In genomic region chr8:56345641-56346420, GRCm38 (mm10) we compare ENCODE assay signal across 30 mouse cellular contexts. TPM values are rescaled to one million over a fixed set of nuclear protein-coding genes. Genes with fewer than 3 reads are reported as not detected.
A peak's percentile ranks its signal among the peaks of the same experiment; 100 is the strongest.
DNase-seq lines count a peak whose midpoint lies in the region; ATAC-seq and TF ChIP-seq lines count a peak whose summit lies in the region.
"Had no signal": no experiment of that assay in that cellular context is flagged by ENCODE, and none has a peak within 500 bp of the region (broad histone marks: within the 10 kb centered on the region; RNA-seq: fewer than 3 reads in every experiment).

No protein-coding gene starts in this region.

- H3K4me2 ChIP-seq in intestine, postnatal 0 days (replicated peaks; ENCODE audit: low read depth), result no peak overlapping the region
- H3K4me2 ChIP-seq: heart, embryonic 12.5 days; hindbrain, embryonic 13.5 days; limb, embryonic 13.5 days; liver, embryonic 13.5 days; midbrain, embryonic 13.5 days had no signal

- no peak for TF ChIP-seq POLR2A in heart, adult 2 months (IDR thresholded peaks at IDR 0.05; ENCODE audit: insufficient read depth, low read depth, low read length)

- no peak for TF ChIP-seq CTCF in heart, adult 2 months (IDR thresholded peaks at IDR 0.05)
- no peak for TF ChIP-seq CTCF in intestine, postnatal 0 days (IDR thresholded peaks at IDR 0.05; ENCODE audit: low read depth)

- no peak for TF ChIP-seq EP300 in heart, adult 2 months (IDR thresholded peaks at IDR 0.05; ENCODE audit: insufficient read depth, low read depth, low read length)

- peak; percentile 84 for ATAC-seq in intestine, postnatal 0 days
- ATAC-seq: forebrain, embryonic 14.5 days; lung, postnatal 0 days; midbrain, embryonic 13.5 days had no signal

- no peaks in the 10 kb centered on the region for H3K79me2 ChIP-seq in heart, adult 2 months (replicated peaks; ENCODE audit: control insufficient read depth, insufficient read depth, low read length)

- no peaks in the 10 kb centered on the region for H3K9me3 ChIP-seq in intestine, postnatal 0 days (ENCODE audit: control insufficient read depth)
- H3K9me3 ChIP-seq: heart, embryonic 12.5 days; hindbrain, embryonic 13.5 days; limb, embryonic 13.5 days; liver, embryonic 13.5 days; megakaryocyte, embryonic 14.5 days; midbrain, embryonic 13.5 days had no signal

- DNase-seq in heart, adult 8-10 months (ENCODE audit: low spot score), result peak; percentile 41
- DNase-seq in heart, adult 2 months, result no peak
- DNase-seq in 3T3-L1 (ENCODE audit: low read depth, low spot score) (peak; percentile 32), NIH3T3 (ENCODE audit: low read depth) (peak; percentile 41)
- no peak for DNase-seq in embryo, embryonic 11 days
- no peak for DNase-seq in left cerebral cortex, postnatal 4 days
- DNase-seq: adrenal gland, postnatal 25 days; cerebellum, adult 8-10 months; cerebellum, postnatal 25 days; heart, postnatal 4 days; kidney, postnatal 10 days; liver, embryonic 13.5 days; lung, adult 18-20 months; lung, postnatal 4 days; retina, postnatal 1 day; right cerebral cortex, postnatal 14 days; spleen, adult 18-20 months; thymus, adult 2 months; thymus, postnatal 36 days had no signal

- no peak overlapping the region for H3K9ac ChIP-seq in heart, adult 2 months (ENCODE audit: low read depth, low read length)
- no peak overlapping the region for H3K9ac ChIP-seq in intestine, postnatal 0 days (ENCODE audit: low read depth, low read length)
- H3K9ac ChIP-seq: heart, embryonic 12.5 days; hindbrain, embryonic 13.5 days; limb, embryonic 13.5 days; liver, embryonic 13.5 days; midbrain, embryonic 13.5 days had no signal

- H3K4me3 ChIP-seq in heart, adult 2 months, result no peak overlapping the region
- no peak overlapping the region for H3K4me3 ChIP-seq in intestine, postnatal 0 days (ENCODE audit: low read depth, low read length)
- H3K4me3 ChIP-seq: heart, embryonic 12.5 days; hindbrain, embryonic 13.5 days; left cerebral cortex, adult 2 months; limb, embryonic 13.5 days; liver, embryonic 13.5 days; megakaryocyte, embryonic 14.5 days; midbrain, embryonic 13.5 days had no signal

- H3K4me1 ChIP-seq in heart, adult 2 months (ENCODE audit: control insufficient read depth, insufficient read depth, low read length), result peaks cover 1% of the 10 kb centered on the region
- H3K4me1 ChIP-seq in intestine, postnatal 0 days (replicated peaks; ENCODE audit: control insufficient read depth, insufficient read depth, low read length), result no peaks in the 10 kb centered on the region; the same call in 1 of the 2 replicates
- H3K4me1 ChIP-seq: hindbrain, embryonic 13.5 days; liver, embryonic 13.5 days; megakaryocyte, embryonic 14.5 days; midbrain, embryonic 13.5 days had no signal

- no peak overlapping the region for H3K27ac ChIP-seq in heart, adult 2 months
- H3K27ac ChIP-seq in intestine, postnatal 0 days (ENCODE audit: low read depth, low read length), result no peak overlapping the region
- H3K27ac ChIP-seq: hindbrain, embryonic 13.5 days; left cerebral cortex, adult 2 months; limb, embryonic 13.5 days; liver, embryonic 13.5 days; midbrain, embryonic 13.5 days; stomach, postnatal 0 days had no signal

- H3K36me3 ChIP-seq in heart, adult 2 months (ENCODE audit: control insufficient read depth, insufficient read depth, low read length), result peaks cover 3% of the 10 kb centered on the region; the same call in 1 of the 2 replicates
- H3K36me3 ChIP-seq in intestine, postnatal 0 days (ENCODE audit: control insufficient read depth, insufficient read depth), result no peaks in the 10 kb centered on the region
- H3K36me3 ChIP-seq: heart, embryonic 12.5 days; hindbrain, embryonic 13.5 days; limb, embryonic 13.5 days; liver, embryonic 13.5 days; midbrain, embryonic 13.5 days had no signal

- no peaks in the 10 kb centered on the region for H3K27me3 ChIP-seq in heart, adult 2 months (ENCODE audit: control insufficient read depth, insufficient read depth, low read length)
- H3K27me3 ChIP-seq in intestine, postnatal 0 days (replicated peaks; ENCODE audit: control insufficient read depth, insufficient read depth, low read length), result no peaks in the 10 kb centered on the region
- H3K27me3 ChIP-seq: CH12.LX; heart, embryonic 12.5 days; hindbrain, embryonic 13.5 days; limb, embryonic 13.5 days; liver, embryonic 13.5 days; megakaryocyte, embryonic 14.5 days; midbrain, embryonic 13.5 days had no signal

- 73% methylated on average over 5 of the region's 5 CpGs for WGBS in heart, adult 2 months
- WGBS in intestine, postnatal 0 days, result 46% methylated on average over 5 of the region's 5 CpGs

- intact Hi-C loops in heart, adult 2 months (cut with DNase I), result no loop called here
- intact Hi-C loops in left cerebral cortex, postnatal 4 days (cut with DNase I), result no loop called here

RNA-seq across cellular contexts. Expression of gene Hpgd, which starts 51.4 kb away (rescaled TPM):
- total RNA-seq in heart, adult 8-10 months (2022), result 1 to 10 TPM; 5.8 to 8.1 (median 6.5) TPM
- total RNA-seq in heart, adult 2 months (2021), result 1 to 10 TPM; 6.5 to 6.9 TPM
- 5.2 and 7.3 TPM in 2 replicates for polyA plus RNA-seq in heart, adult 2 months (2012; rRNA removed)
- 21.8 and 23.2 TPM in 2 replicates for polyA plus RNA-seq in intestine, postnatal 0 days (2015; fragmentation: Nextera tagmentation; extraction: Ambion mirVana)
- 1 to 10 TPM; 1.9 to 2.5 TPM for total RNA-seq in left cerebral cortex, postnatal 4 days (2021)
- total RNA-seq: CH12.LX had no signal

Comparison
In these comparisons a context has a peak if more than half of its experiments do, and no peak if none do; other contexts are left out.
1. DNase-seq: peak in heart, adult 8-10 months (single experiment), 3T3-L1 (single experiment) and NIH3T3 (single experiment); none in heart, adult 2 months (0 of 2), embryo, embryonic 11 days (single experiment) and left cerebral cortex, postnatal 4 days (single experiment).